Mouse (Mus musculus): ENCODE data around the gene Abca13.

GRCm38 (mm10) chr11:9373160-9373559 lies 181.4 kb downstream of the Abca13 start:
- TF ChIP-seq POLR2A (IDR thresholded peaks at IDR 0.05; ENCODE audit: extremely low read depth, insufficient read depth, low read length) (no peak), CTCF (IDR thresholded peaks at IDR 0.05; ENCODE audit: low read depth, low read length) (no peak)
